Mouse (Mus musculus): ENCODE measurements around the gene Cnbd2.

DNA sequence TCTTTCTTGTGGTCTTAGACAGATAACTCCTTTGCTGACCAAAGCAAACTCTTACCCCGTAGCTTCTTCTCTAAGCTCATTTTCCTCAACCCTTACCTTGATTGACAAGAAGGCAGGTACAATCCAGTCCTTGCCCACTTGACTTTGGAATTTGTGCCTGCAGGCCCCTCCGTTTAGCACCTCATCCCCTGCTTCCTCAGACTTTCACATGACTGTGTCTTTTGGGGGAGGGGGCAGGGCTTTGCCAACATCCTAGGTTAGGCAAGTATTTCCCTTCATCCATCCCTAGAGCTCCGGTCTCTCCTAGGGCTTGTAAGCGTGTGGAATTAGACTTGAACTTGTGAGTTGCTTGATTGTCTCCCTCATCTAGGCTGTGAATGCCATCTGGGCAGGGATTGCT lies 111.6 kb downstream of the Cnbd2 start:
- TF ChIP-seq POLR2A (IDR thresholded peaks at IDR 0.05; ENCODE audit: low read depth, low read length) = no peak
- no peak for TF ChIP-seq CTCF (conservative IDR thresholded peaks at IDR 0.05 in 1 of 2, IDR thresholded peaks at IDR 0.05 in 1 of 2; ENCODE audit: low read depth in 2 of 2, low read length in 2 of 2)
- TF ChIP-seq MAZ (IDR thresholded peaks at IDR 0.05; ENCODE audit: low read depth, low read length) = no peak
- no peak for TF ChIP-seq TBP (conservative IDR thresholded peaks at IDR 0.05; ENCODE audit: low read depth, low read length)
- TF ChIP-seq E2F4 (IDR thresholded peaks at IDR 0.05; ENCODE audit: insufficient replicate concordance, low read depth, low read length) = no peak
- TF ChIP-seq NRF1 (IDR thresholded peaks at IDR 0.05; ENCODE audit: low read depth, low read length) = no peak
- TF ChIP-seq ETS1 (conservative IDR thresholded peaks at IDR 0.05; ENCODE audit: low read depth, low read length) = no peak
- TF ChIP-seq CHD2 (IDR thresholded peaks at IDR 0.05; ENCODE audit: low read length) = no peak
- no peak for TF ChIP-seq GABPA (IDR thresholded peaks at IDR 0.05; ENCODE audit: insufficient replicate concordance, low read depth, low read length)
- no peak for TF ChIP-seq USF1 (IDR thresholded peaks at IDR 0.05; ENCODE audit: low read depth, low read length)
- no peak for TF ChIP-seq EP300 (IDR thresholded peaks at IDR 0.05; ENCODE audit: low read length)
- TF ChIP-seq USF2 (conservative IDR thresholded peaks at IDR 0.05; ENCODE audit: low read depth, low read length) = no peak
- TF ChIP-seq NELFE (IDR thresholded peaks at IDR 0.05; ENCODE audit: low read depth, low read length) = no peak
